Mouse (Mus musculus): ENCODE measurements at regions not wholly inside any gene's neighbourhood (a gene's known extent, or its start where the extent isn't known, plus 50 kb on each side); places are given as distances from the start of the nearest gene placed in this dataset.
"Not testable (repeated sequence)": the region's sequence is repeated elsewhere in the genome, so short reads cannot be mapped to it uniquely, and the experiment has no call there.

GRCm38 (mm10) chr7:113010150-113010549 is 56.4 kb downstream of the Rassf10 start:
- no peak for DNase-seq (ENCODE audit: low read depth, low spot score)

- no peak for DNase-seq (ENCODE audit: low read depth, low spot score)
Observed at GRCm38 (mm10) chr7:113017092-113017755, 63.5 kb downstream of the Rassf10 start.

- DNase-seq (ENCODE audit: low read depth, low spot score), result no peak
Observed at GRCm38 (mm10) chr7:113021412-113021811, 67.7 kb downstream of the Rassf10 start.

- no peak for DNase-seq (ENCODE audit: low read depth, low spot score)
Observed at GRCm38 (mm10) chr7:113022516-113022915, 68.8 kb downstream of the Rassf10 start.

- DNase-seq (ENCODE audit: low read depth, low spot score), result no peak
Observed at GRCm38 (mm10) chr7:113025758-113026157, 72.0 kb downstream of the Rassf10 start.

GRCm38 (mm10) chr7:113026290-113027075 is 72.7 kb downstream of the Rassf10 start:
- DNase-seq (ENCODE audit: low read depth, low spot score), result no peak

- DNase-seq (ENCODE audit: low read depth, low spot score), result no peak
Observed at GRCm38 (mm10) chr7:113027125-113027801, 73.5 kb downstream of the Rassf10 start.

- no peak for DNase-seq (ENCODE audit: low read depth, low spot score)
Observed at GRCm38 (mm10) chr7:113030053-113030752, 76.4 kb downstream of the Rassf10 start.

- no peak for DNase-seq (ENCODE audit: low read depth, low spot score)
Observed at GRCm38 (mm10) chr7:113035751-113036150, 82.0 kb downstream of the Rassf10 start.

GRCm38 (mm10) chr7:113037825-113038613 is 84.3 kb downstream of the Rassf10 start:
- DNase-seq (ENCODE audit: low read depth, low spot score), result no peak

GRCm38 (mm10) chr7:113038906-113039671 is 85.3 kb downstream of the Rassf10 start:
- DNase-seq (ENCODE audit: low read depth, low spot score), result no peak

- not testable (repeated sequence) for DNase-seq (ENCODE audit: low read depth, low spot score)
Observed at GRCm38 (mm10) chr7:113045613-113046159, 91.9 kb downstream of the Rassf10 start.

- no peak for DNase-seq (ENCODE audit: low read depth, low spot score)
Observed at GRCm38 (mm10) chr7:113046406-113046805, 92.6 kb downstream of the Rassf10 start.

GRCm38 (mm10) chr7:113047583-113047982 is 93.8 kb downstream of the Rassf10 start:
- no peak for DNase-seq (ENCODE audit: low read depth, low spot score)

- no peak for DNase-seq (ENCODE audit: low read depth, low spot score)
Observed at GRCm38 (mm10) chr7:113048097-113048795, 94.5 kb downstream of the Rassf10 start.

GRCm38 (mm10) chr7:113049440-113049839 is 95.7 kb downstream of the Rassf10 start:
- DNase-seq (ENCODE audit: low read depth, low spot score), result no peak

- no peak for DNase-seq (ENCODE audit: low read depth, low spot score)
Observed at GRCm38 (mm10) chr7:113052952-113053351, 99.2 kb downstream of the Rassf10 start.

GRCm38 (mm10) chr7:113056421-113056820 is 102.7 kb downstream of the Rassf10 start:
- DNase-seq (ENCODE audit: low read depth, low spot score), result no peak

- DNase-seq (ENCODE audit: low read depth, low spot score), result no peak
Observed at GRCm38 (mm10) chr7:113059211-113059966, 105.6 kb downstream of the Rassf10 start.
